In genomic region chr15:9435534-9436180, GRCm38 (mm10) we compare ENCODE assay signal across 9 mouse cellular contexts. TPM values are rescaled to one million over a fixed set of nuclear protein-coding genes. Genes with fewer than 3 reads are reported as not detected.
A peak's percentile ranks its signal among the peaks of the same experiment; 100 is the strongest.
DNase-seq lines count a peak whose midpoint lies in the region; ATAC-seq and TF ChIP-seq lines count a peak whose summit lies in the region.
"Had no signal": no experiment of that assay in that cellular context is flagged by ENCODE, and none has a peak within 500 bp of the region (broad histone marks: within the 10 kb centered on the region; RNA-seq: fewer than 3 reads in every experiment).

Gene Capsl, plus strand, starts transcription at chr15:9436028.

- no peak within 1 kb of the TSS for H3K4me3 ChIP-seq in heart, embryonic 12.5 days
- 0 out of 2 replicates have a peak within 1 kb of the TSS, but pooled peaks have one; percentile 14 for H3K4me3 ChIP-seq in hindbrain, embryonic 15.5 days
- H3K4me3 ChIP-seq in lung, adult 2 months (replicated peaks; ENCODE audit: extremely low read depth, low read depth, low read length), result peak within 1 kb of the TSS; percentile 24

- TF ChIP-seq CTCF in lung, adult 2 months (IDR thresholded peaks at IDR 0.05; ENCODE audit: insufficient read depth, low read length), result no peak

- H3K4me1 ChIP-seq in heart, embryonic 12.5 days (replicated peaks), result no peaks in the 10 kb centered on the region
- H3K4me1 ChIP-seq in hindbrain, embryonic 15.5 days (replicated peaks), result no peaks in the 10 kb centered on the region
- H3K4me1 ChIP-seq in lung, adult 2 months (ENCODE audit: control insufficient read depth, insufficient read depth, low read length), result no peaks in the 10 kb centered on the region

- ATAC-seq in heart, embryonic 12.5 days (ENCODE audit: insufficient number of reproducible peaks, low FRiP score), result no peak
- ATAC-seq in hindbrain, embryonic 15.5 days (ENCODE audit: low FRiP score, low read depth), result peak; percentile 85
- ATAC-seq: Patski had no signal

- H3K36me3 ChIP-seq in heart, embryonic 12.5 days, result no peaks in the 10 kb centered on the region
- no peaks in the 10 kb centered on the region for H3K36me3 ChIP-seq in hindbrain, embryonic 15.5 days

- H3K9ac ChIP-seq in heart, embryonic 12.5 days, result no peak within 1 kb of the TSS
- no peak within 1 kb of the TSS for H3K9ac ChIP-seq in hindbrain, embryonic 15.5 days

- H3K27ac ChIP-seq in heart, embryonic 12.5 days (ENCODE audit: poor library complexity, severe bottlenecking), result no peak within 1 kb of the TSS
- no peak within 1 kb of the TSS for H3K27ac ChIP-seq in hindbrain, embryonic 15.5 days (replicated peaks)

- no peaks in the 10 kb centered on the region for H3K27me3 ChIP-seq in heart, embryonic 12.5 days (replicated peaks)
- H3K27me3 ChIP-seq in hindbrain, embryonic 15.5 days, result no peaks in the 10 kb centered on the region

- 50% methylated on average over 12 of the region's 12 CpGs for WGBS in heart, embryonic 12.5 days
- 50% methylated on average over 12 of the region's 12 CpGs for WGBS in hindbrain, embryonic 15.5 days
- 34% methylated on average over 12 of the region's 12 CpGs for WGBS in lung, adult 2 months

- 0 out of 2 replicates have a peak within 1 kb of the TSS, but pooled peaks have one; percentile 13 for H3K4me2 ChIP-seq in heart, embryonic 12.5 days
- H3K4me2 ChIP-seq in hindbrain, embryonic 15.5 days, result peak within 1 kb of the TSS; percentile 35; the same call in 1 of the 2 replicates

- H3K9me3 ChIP-seq in heart, embryonic 12.5 days (replicated peaks), result no peaks in the 10 kb centered on the region
- H3K9me3 ChIP-seq in hindbrain, embryonic 15.5 days, result no peaks in the 10 kb centered on the region

- DNase-seq in heart, adult 8-10 months (ENCODE audit: low spot score), result no peak
- peak; percentile 40 for DNase-seq in embryo, embryonic 9.5 days (ENCODE audit: extremely low spot score)
- peak; percentile 87 to 90 for DNase-seq in layer of hippocampus, postnatal 10 days (ENCODE audit: low spot score in 2 of 2)
- DNase-seq in lung, adult 2 months, result peak; percentile 82
- peak; percentile 59 for DNase-seq in ovary, adult 18-20 months (ENCODE audit: low spot score)
- DNase-seq in urinary bladder, adult 2 months (ENCODE audit: low spot score), result peak; percentile 38

- no peak for TF ChIP-seq POLR2A in lung, adult 2 months (IDR thresholded peaks at IDR 0.05; ENCODE audit: borderline replicate concordance, extremely low read depth, low read depth, low read length)

RNA-seq across cellular contexts. Expression of gene Capsl, which starts in this region (rescaled TPM):
- not detected in 2 replicates for polyA plus RNA-seq in heart, embryonic 12.5 days (2016; fragmentation: Nextera tagmentation; extraction: Ambion mirVana)
- total RNA-seq in heart, adult 8-10 months (2022), result not detected
- 5.3 and 5.8 TPM in 2 replicates for polyA plus RNA-seq in hindbrain, embryonic 15.5 days (2015; fragmentation: Nextera tagmentation; extraction: Ambion mirVana)
- total RNA-seq in layer of hippocampus, postnatal 10 days (2021), result 1 to 10 TPM; 5.3 to 5.4 TPM
- polyA plus RNA-seq in lung, adult 2 months (2012; rRNA removed), result 4.7 and 6.4 TPM in 2 replicates
- 8.5 and 10.1 TPM in 2 replicates for polyA plus RNA-seq in urinary bladder, adult 2 months (2012; rRNA removed)
- polyA plus RNA-seq: Patski had no signal

Comparison
In these comparisons a context has a peak if more than half of its experiments do, and no peak if none do; other contexts are left out.
1. RNA of gene Capsl (total RNA-seq): 5.3 to 5.4 TPM in layer of hippocampus, postnatal 10 days; not detected in heart, adult 8-10 months; every median in the first group is over 4 times any median in the second.